Mouse (Mus musculus) embryo, embryonic 10.5 days (tissue): ENCODE measurements at regions not wholly inside any gene's neighbourhood (a gene's known extent, or its start where the extent isn't known, plus 50 kb on each side); places are given as distances from the start of the nearest gene placed in this dataset.

ENCODE experiments used
- DNase-seq: peaks from one replicate; pipeline ENCODE4 v3.0.0-alpha.2; 2015; ENCODE audit warnings: low spot score

DNA sequence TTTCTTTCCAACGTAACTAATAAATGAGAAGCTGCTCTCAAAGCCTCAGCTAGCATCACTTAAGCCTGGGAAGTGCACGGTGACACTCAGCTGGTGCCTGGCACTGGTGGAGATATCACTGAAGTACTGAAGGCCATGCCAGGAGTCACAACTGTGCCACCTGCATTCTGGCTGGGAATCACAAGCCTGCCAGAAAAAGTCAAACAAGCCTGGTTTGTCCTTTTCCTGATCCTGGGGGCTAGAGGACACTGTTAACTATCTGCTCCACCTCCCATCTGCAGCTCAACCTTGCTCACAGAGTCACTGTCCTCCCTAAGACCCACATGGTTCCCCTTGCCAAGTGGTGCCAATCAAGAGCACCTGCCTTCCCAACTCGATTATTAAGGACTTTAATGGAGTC lies 135.2 kb upstream of the Car8 start:
- DNase-seq = no peak

DNA sequence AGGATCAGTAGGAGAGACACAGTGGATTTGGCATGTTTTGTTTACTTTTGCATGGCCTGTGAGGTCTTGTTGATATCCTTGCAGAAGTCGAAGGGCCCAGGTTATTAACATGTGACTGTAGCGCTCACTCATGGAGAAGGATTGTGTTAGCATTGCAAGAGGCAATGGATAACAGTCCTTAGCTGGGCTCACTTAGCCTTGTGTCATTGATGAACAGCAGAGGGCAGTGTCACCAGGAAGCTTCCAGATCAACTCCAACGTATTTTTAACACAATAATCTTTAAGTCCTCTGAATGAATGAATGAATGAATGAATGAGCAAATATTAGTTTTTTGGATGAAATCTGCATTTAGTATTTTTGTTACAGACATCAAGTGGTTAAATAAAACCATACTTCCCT lies 133.2 kb upstream of the Car8 start:
- DNase-seq = peak; percentile 24

DNA sequence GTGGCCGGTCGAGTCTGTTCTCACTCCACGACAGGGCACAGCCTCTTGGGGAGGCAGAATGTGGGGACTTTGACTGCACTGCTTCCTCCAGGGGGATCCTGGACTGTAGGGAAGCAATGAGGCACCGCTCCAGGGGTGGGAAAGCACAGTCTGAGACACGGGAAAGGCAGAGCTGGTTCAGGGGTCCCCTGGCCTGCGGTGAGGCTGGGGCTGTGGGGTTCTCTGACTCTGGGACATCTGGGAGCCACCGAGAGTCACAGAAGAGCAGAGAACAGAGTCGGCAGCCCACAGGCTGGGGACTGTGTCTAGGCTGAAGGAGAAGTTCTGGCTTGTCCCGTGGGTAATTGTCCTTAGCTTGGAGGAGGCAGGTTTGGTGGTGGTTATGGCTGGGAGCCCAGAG lies 131.9 kb upstream of the Car8 start:
- no peak for DNase-seq

DNA sequence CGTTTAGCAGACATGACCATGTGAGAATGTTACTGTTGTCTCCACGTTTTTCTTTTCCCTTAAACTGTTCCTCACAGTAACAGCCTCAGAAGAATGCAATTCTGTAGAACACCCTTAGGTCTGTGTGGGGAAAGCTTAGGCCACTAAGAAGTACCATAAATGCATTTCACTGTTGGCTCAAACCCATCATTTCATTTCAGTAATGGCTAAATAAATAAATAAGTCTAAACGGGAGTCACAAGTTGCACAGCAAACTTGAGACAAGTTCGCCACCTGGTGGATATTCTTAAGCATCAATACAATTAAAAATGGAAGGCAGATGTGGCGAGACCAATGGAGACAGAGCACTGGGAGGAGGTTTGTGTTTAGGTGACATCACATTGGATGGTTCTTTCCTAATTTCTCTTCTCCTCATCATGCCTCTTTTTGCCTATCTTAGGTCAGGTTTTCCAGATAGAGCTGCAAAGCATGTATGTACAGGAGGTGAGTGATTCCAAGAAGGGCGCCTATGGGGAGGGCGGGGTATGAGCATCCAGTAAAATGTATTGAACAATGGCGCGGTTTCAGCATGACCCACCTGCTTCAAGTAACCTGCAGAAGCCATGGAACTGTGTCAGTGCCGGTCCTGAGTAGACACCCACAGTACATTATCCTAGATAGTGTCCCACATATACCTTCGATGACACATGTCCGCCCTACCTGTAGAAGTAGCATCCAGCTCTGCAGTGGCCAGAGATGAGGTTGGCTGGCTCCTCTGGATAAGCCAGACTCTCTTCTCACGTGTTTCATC lies 128.8 kb upstream of the Car8 start:
- peak; percentile 88 for DNase-seq

DNA sequence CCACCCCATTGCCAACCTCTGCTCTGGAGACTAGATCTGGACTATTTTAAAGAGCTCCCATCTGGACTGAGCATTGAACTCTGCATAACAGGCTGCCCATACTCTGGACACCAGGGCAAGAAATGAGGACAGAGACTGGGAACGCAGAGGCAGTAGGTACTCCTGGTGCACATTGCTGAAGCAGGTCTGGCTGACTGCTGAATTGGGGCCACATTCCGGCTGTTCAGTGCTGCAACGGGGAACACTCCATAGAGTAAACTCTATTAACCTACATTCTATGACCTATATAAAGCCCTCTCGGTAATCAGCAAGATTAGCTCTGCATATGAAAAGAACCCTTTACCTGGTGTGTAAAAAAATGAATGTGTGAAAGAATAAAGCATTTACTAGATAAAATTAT lies 128.1 kb upstream of the Car8 start:
- no peak for DNase-seq

DNA sequence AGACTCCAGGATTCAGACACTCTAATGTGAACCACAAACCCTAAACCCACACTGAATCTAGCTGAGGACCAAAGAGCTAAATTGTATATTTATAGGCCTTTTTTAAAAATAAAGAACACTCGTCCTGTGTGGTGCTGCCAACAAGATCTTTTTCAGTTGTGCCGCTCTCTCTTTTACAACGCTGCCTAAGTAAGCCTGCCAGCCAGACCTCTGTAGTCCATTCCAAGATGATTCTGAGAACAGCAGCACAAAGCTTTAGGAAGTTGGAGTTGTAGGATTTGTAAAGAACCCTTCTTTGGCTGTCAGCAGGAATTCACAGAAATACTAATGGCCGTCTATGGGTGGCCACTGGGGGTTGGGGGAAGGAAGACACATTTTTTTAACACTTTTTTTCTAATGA lies 123.6 kb upstream of the Car8 start:
- DNase-seq = no peak

DNA sequence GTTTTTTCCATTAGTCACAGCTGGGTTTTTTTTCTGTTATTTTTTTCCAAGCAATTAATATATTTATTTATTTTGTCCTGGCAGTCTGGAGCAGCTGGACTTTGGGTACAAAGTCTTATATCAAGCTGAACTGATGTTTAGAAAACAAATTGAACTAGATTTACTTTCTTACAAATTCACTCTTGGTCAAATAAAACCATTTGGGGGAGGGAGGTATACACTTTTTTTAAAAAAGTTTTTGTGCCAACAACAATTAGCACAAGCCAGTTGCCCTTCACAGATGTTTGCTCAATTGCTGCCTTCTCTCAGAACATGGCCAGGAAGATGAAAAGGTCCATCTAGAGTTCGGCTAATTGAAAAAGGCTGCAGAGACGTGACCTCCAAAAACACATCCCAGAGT lies 123.1 kb upstream of the Car8 start:
- peak; percentile 28 for DNase-seq

DNA sequence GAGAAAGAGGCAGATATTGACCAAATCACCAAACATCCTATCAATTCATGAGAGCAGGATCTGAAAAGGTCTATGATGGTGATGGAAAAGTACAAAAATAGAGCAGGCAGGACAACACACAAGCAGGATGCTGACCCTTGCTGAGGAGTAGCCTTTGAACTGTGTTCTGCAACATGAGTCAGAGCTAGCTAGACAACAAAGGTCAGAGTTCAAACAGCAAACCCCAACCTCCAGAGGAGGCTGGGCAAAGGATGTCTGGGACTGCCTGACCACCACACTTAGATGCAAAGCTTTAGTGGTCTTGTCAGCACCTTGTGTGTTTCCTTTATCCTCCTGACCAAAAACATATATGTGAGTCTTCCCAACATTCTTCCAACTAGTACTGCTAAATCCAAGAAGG lies 122.5 kb upstream of the Car8 start:
- DNase-seq = no peak

DNA sequence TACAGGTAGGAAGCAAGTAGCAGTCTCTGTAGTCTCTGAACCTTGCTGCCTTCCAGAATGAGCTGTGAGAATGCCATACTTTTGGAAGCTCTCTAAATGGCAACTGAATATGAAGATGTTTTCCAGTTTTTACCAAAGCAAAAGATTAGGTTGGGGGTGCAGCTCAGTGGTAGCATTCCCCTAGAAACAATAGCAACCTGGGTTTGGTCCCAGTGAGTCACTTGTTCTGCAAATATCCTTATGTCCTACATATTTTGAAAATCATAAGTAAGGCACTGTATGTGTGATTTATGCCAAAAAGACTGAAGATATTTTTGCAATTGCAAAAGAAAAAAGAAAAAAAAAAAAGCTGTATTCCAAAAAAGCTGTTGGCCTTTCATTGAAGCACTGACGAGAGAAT lies 118.6 kb upstream of the Car8 start:
- DNase-seq = no peak

DNA sequence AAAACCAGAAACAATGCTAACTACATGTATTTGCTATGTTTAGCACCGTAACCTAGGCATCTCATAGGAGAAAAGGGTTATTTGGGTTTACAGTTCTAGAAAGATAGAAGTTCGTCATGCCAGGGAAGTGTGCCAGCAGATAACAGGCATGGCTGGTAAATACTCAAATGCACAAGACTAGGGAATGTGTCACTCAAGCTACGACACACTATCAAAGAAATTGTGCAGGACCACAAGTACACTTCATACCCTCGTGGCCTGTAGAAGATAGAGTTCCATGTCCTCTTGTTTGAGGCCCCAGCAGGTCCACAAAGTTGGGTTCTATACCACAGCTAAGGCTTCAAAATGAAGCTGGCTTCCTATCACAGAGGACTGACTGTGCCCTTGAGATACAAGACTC lies 103.1 kb upstream of the Car8 start:
- no peak for DNase-seq

DNA sequence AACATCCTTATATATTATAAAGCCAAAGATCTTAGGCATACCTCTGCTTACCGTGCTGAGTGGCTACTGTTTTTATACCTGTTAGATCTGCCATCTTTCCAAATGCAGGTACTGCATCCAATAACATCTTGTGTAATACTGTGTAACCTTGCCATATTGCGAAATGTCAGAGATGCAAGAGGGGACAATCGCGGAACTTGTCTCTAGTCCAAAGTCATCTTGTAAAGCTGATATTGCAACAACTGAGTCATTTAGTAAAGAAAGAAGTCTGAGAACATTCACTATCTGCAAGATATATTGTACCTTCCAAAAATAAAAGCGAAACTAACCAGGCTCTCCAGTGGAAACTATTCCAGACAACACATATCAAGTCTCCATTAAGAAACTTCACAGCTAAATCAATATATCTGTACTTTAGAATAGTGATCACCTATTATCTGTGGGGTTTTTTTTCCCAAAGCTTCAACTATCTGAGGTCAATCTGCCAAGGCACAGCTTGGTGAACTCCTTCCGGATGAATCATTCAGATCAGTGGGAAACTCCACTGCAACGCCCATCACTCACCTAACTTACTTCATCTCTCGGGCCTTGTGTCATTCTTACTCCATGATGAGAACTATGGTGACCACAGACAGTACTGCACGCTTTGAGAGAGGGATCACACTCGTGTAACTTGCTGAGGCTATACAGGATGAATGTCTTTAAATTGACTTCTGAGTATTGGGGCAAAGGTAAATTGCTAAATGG lies 70.6 kb upstream of the Car8 start:
- no peak for DNase-seq

DNA sequence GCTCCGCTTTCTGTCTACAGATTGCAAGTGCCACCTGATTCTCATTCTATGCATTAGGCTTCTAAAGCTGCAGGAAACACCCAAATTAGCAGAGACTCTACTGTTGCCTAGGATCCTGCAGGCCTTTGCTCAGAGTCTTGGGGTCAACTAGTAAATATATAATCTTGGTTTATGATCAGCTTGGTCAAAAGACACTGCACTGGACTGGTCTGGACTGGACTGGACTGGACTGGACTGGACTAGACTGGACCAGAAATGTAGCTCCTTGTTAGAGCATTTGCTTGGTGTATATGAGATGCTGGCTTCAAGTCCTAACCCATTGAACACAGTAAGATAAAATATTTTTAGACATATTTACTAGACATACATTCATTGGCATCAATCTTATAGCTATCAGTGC lies 53.7 kb upstream of the Car8 start:
- DNase-seq = no peak

DNA sequence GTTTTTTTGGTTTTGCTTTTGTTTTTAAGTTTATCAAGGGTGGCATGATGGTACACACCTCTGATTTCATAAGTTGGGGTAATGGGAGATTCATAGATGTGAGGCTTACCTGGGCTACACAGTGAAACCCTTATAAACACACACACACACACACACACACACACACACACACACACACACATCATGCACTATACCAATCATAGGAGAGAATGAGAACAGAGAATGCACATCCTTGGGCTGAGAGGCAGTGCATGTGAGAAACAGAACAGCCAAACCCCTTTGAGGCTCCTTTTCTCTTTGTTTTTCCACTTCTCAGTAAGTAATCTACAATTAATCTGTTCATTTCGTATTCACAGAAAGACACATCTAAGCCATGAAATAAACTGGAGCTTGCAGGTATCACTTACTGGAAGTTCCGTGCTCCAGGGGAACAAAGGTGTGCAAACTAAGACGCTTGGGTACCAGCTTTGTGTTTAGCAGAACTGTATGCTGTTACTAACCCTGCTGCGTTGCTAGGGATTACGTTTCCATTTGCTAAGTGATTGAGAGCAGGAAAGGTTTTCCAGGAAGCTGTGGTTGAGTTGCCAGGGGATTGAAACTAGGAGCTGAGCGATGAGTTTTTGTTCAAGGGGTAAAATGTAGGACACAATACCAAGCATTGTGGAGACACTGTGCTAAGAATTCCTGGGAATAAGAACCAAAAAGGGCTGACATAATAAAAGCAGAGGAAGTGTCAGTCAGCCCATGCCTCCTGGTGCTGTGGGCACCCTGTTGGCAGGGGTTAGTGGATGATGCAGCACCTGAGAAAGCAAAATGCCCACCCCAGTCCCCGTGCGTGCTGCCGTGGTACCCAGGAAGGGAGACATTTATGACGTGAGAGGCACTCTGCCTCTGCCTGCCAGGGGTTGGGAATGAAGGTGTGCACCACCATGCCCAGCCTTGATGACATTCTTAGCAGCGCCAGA lies 53.0 kb upstream of the Car8 start:
- peak; percentile 10 for DNase-seq

DNA sequence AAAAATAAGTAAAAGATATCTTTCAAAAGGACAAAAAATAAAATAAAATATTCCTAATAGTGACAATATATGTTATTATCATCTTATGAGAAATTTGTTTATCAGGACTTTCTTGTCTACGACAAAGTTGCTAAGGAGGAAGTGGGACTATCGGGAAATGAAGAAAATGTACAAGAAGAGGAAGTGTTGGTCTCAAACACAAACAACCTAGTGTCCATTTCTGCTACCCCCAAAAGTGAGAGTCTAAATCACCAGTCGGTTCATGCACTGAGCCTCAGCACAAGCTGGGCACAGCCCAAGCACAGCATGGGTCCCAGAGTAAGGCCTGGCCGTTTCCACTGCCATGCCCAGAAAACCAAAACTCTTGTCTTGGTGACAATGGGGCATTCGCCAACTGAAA lies 51.1 kb upstream of the Car8 start:
- DNase-seq = no peak
